Mouse (Mus musculus) cerebellum, adult 9-11 months (tissue): ENCODE results near the gene Zdhhc25.

Experiments used
- DNase-seq: peaks from one replicate; pipeline ENCODE4 v3.0.0; 2022

Zdhhc25 gene

GRCm38 (mm10) chr15:88600002-88600401, at the start of gene Zdhhc25:
Gene Zdhhc25, plus strand, starts transcription at chr15:88600302.
- no peak for DNase-seq

GRCm38 (mm10) chr15:88552852-88553251, 47.2 kb upstream of the Zdhhc25 start:
- no peak for DNase-seq

GRCm38 (mm10) chr15:88555476-88555875, 44.6 kb upstream of the Zdhhc25 start:
- DNase-seq, result peak; percentile 66

GRCm38 (mm10) chr15:88560637-88561036, 39.5 kb upstream of the Zdhhc25 start:
- no peak for DNase-seq

GRCm38 (mm10) chr15:88561058-88561730, 38.9 kb upstream of the Zdhhc25 start:
- DNase-seq, result peak; percentile 69

- DNase-seq, result peak; percentile 77
Observed at GRCm38 (mm10) chr15:88565307-88565706, 34.8 kb upstream of the Zdhhc25 start.

- peak; percentile 74 for DNase-seq
Observed at GRCm38 (mm10) chr15:88565806-88566205, 34.3 kb upstream of the Zdhhc25 start.

GRCm38 (mm10) chr15:88570697-88571096, 29.4 kb upstream of the Zdhhc25 start:
- peak; percentile 66 for DNase-seq

GRCm38 (mm10) chr15:88579461-88579860, 20.6 kb upstream of the Zdhhc25 start:
- peak; percentile 94 for DNase-seq

GRCm38 (mm10) chr15:88602496-88602895, 2.4 kb downstream of the Zdhhc25 start:
- peak; percentile 59 for DNase-seq

- peak; percentile 88 for DNase-seq
Observed at GRCm38 (mm10) chr15:88603091-88603732, 3.1 kb downstream of the Zdhhc25 start.

GRCm38 (mm10) chr15:88603733-88604119, 3.6 kb downstream of the Zdhhc25 start:
- peak; percentile 60 for DNase-seq

- DNase-seq, result peak; percentile 99
Observed at GRCm38 (mm10) chr15:88604669-88605414, 4.7 kb downstream of the Zdhhc25 start.

- peak; percentile 70 for DNase-seq
Observed at GRCm38 (mm10) chr15:88605415-88605785, 5.3 kb downstream of the Zdhhc25 start.

- DNase-seq, result no peak
Observed at GRCm38 (mm10) chr15:88617125-88617524, 17.0 kb downstream of the Zdhhc25 start.

- peak; percentile 92 for DNase-seq
Observed at GRCm38 (mm10) chr15:88618008-88618773, 18.1 kb downstream of the Zdhhc25 start.

- DNase-seq, result no peak
Observed at GRCm38 (mm10) chr15:88620017-88620416, 19.9 kb downstream of the Zdhhc25 start.

GRCm38 (mm10) chr15:88623891-88624290, 23.8 kb downstream of the Zdhhc25 start:
- no peak for DNase-seq

GRCm38 (mm10) chr15:88624874-88625277, 24.8 kb downstream of the Zdhhc25 start:
- DNase-seq, result no peak

- DNase-seq, result no peak
Observed at GRCm38 (mm10) chr15:88625303-88626066, 25.4 kb downstream of the Zdhhc25 start.

GRCm38 (mm10) chr15:88626886-88627488, 26.9 kb downstream of the Zdhhc25 start:
- DNase-seq, result no peak
